Mouse (Mus musculus): ENCODE results near the gene Sgk1. TPM values are rescaled to one million over a fixed set of nuclear protein-coding genes. Genes with fewer than 3 reads are reported as not detected.

Gene Sgk1
- polyA plus RNA-seq, 1 experiment from 2014 or later, result 22.2 TPM

DNA sequence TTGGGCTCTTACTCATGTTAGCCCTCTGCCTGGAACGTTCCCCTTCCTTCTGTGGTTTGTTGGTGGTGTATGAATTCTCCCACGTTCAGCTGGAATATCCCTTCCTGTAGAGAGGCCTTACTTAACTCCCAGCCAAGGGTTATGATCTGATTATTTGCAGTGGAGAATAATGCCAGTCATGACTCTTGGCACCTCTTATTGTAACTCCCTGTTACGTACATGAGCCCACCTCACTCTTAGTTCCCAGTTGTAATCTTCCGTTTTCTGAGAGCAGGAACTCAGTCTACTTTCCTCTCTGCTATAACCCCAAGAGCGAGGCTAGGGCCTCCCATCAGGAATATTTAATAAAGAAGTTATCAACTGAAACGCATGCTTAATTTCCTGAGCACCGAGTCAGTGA, 26.6 kb upstream of the Sgk1 start:
- no peak overlapping the region for H3K4me3 ChIP-seq (ENCODE audit: low read depth, low read length)
- H3K9ac ChIP-seq (ENCODE audit: low read depth, low read length), result no peak overlapping the region
- H3K4me2 ChIP-seq, result no peak overlapping the region
- ATAC-seq (replicated peaks; ENCODE audit: insufficient number of reproducible peaks, low FRiP score, low TSS enrichment), result no peak
- WGBS (ENCODE audit: insufficient replicate concordance), result 81% methylated on average over 7 of the region's 7 CpGs
- no peaks in the 10 kb centered on the region for H3K27me3 ChIP-seq (ENCODE audit: control insufficient read depth, insufficient read depth, low read length)
- no peaks in the 10 kb centered on the region for H3K9me3 ChIP-seq (replicated peaks; ENCODE audit: control insufficient read depth, low read length)
- H3K4me1 ChIP-seq (ENCODE audit: control insufficient read depth, insufficient read depth, low read length), result peaks cover 10% of the 10 kb centered on the region
- no peaks in the 10 kb centered on the region for H3K36me3 ChIP-seq (ENCODE audit: control insufficient read depth, insufficient read depth, low read length)
- no peak overlapping the region for H3K27ac ChIP-seq (ENCODE audit: low read depth, low read length)

DNA sequence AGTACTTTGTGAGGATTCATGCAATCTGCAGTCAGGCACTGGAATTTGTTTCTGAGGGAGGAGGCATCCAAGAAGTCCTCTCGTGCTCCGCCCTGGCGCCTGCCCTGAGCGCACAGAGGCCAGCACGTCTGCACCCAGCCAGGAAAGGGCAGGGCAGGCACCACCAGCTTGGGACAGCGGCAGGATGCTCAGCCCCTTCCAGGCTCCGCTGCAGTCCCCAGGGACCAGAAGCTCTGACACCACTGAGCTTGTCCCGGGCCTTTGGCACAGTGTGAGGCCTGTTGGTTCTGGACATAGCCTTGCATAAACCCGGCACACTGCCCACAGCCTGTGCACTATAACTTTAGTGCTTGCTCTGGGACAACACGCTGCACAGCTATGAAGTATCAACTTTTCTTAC, 24.3 kb upstream of the Sgk1 start:
- H3K27ac ChIP-seq (ENCODE audit: low read depth, low read length), result no peak overlapping the region
- no peak for ATAC-seq (replicated peaks; ENCODE audit: insufficient number of reproducible peaks, low FRiP score, low TSS enrichment)
- no peaks in the 10 kb centered on the region for H3K36me3 ChIP-seq (ENCODE audit: control insufficient read depth, insufficient read depth, low read length)
- no peak overlapping the region for H3K4me2 ChIP-seq
- peaks cover 6% of the 10 kb centered on the region; the same call in 1 of the 2 replicates for H3K4me1 ChIP-seq (ENCODE audit: control insufficient read depth, insufficient read depth, low read length)
- no peaks in the 10 kb centered on the region for H3K9me3 ChIP-seq (replicated peaks; ENCODE audit: control insufficient read depth, low read length)
- 52% methylated on average over 10 of the region's 10 CpGs for WGBS (ENCODE audit: insufficient replicate concordance)
- no peak overlapping the region for H3K9ac ChIP-seq (ENCODE audit: low read depth, low read length)
- H3K4me3 ChIP-seq (ENCODE audit: low read depth, low read length), result no peak overlapping the region
- H3K27me3 ChIP-seq (ENCODE audit: control insufficient read depth, insufficient read depth, low read length), result no peaks in the 10 kb centered on the region

DNA sequence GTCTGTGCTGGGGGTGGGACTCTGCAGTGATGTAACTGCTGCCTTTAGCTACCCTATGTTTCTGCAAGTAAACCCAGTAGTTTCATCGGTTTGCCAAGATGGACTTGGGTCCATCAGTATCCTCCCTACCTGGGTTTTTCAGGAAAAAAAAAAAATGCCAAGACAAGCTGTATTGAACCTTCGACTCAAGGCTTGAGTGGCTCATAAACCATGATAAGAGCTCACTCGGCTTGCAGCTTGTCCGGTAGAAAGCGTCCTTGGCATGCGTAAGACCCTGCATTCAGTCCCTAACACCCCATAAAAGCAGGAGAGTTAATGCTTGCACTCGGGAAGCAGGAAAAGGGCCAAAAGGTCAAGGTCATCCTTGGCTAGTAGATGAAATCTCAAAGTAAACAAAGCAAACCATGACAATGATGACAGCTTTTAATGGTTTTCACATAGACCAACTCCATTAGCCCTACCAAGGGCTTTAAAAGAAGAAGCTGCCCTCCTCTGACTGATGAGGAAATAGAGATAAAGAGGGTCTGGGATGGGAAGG, 23.5 kb upstream of the Sgk1 start:
- Histone ChIP-seq H3K27me3 (ENCODE audit: control insufficient read depth, insufficient read depth, low read length) (no peaks in the 10 kb centered on the region), H3K36me3 (ENCODE audit: control insufficient read depth, insufficient read depth, low read length) (no peaks in the 10 kb centered on the region), H3K9ac (ENCODE audit: low read depth, low read length) (no peak overlapping the region), H3K27ac (ENCODE audit: low read depth, low read length) (no peak overlapping the region), H3K4me2 (no peak overlapping the region), H3K4me3 (ENCODE audit: low read depth, low read length) (no peak overlapping the region), H3K4me1 (ENCODE audit: control insufficient read depth, insufficient read depth, low read length) (peaks cover 6% of the 10 kb centered on the region; the same call in 1 of the 2 replicates), H3K9me3 (replicated peaks; ENCODE audit: control insufficient read depth, low read length) (no peaks in the 10 kb centered on the region)
- no peak for ATAC-seq (replicated peaks; ENCODE audit: insufficient number of reproducible peaks, low FRiP score, low TSS enrichment)
- WGBS (ENCODE audit: insufficient replicate concordance), result 48% methylated on average over 7 of the region's 7 CpGs

DNA sequence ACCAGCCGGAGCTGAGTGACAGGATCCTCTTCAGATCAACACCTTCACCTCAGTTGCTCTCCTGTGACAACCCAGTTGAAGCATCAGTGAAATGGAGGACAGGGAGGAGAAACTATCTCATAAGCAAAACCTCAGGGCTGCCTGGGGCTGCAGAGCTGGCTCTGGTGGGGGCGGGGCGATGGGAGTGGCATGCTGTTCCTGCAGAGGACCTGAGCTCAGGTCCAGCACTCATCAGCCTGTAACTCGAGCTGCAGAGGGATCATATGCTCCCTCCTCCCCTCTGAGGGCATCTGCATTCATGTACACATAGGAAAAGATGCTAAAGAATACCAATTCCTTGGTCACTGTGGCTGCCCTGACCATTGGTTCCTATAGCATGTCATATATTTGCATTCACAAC, 15.5 kb upstream of the Sgk1 start:
- no peaks in the 10 kb centered on the region; the same call in 1 of the 2 replicates for H3K4me1 ChIP-seq (ENCODE audit: control insufficient read depth, insufficient read depth, low read length)
- no peak overlapping the region for H3K27ac ChIP-seq (ENCODE audit: low read depth, low read length)
- no peaks in the 10 kb centered on the region for H3K27me3 ChIP-seq (ENCODE audit: control insufficient read depth, insufficient read depth, low read length)
- H3K9ac ChIP-seq (ENCODE audit: low read depth, low read length), result no peak overlapping the region
- H3K4me3 ChIP-seq (ENCODE audit: low read depth, low read length), result no peak overlapping the region
- no peak overlapping the region for H3K4me2 ChIP-seq
- H3K36me3 ChIP-seq (ENCODE audit: control insufficient read depth, insufficient read depth, low read length), result no peaks in the 10 kb centered on the region
- no peaks in the 10 kb centered on the region for H3K9me3 ChIP-seq (replicated peaks; ENCODE audit: control insufficient read depth, low read length)
- ATAC-seq (replicated peaks; ENCODE audit: insufficient number of reproducible peaks, low FRiP score, low TSS enrichment), result no peak
- WGBS (ENCODE audit: insufficient replicate concordance), result 35% methylated on average over 4 of the region's 4 CpGs

DNA sequence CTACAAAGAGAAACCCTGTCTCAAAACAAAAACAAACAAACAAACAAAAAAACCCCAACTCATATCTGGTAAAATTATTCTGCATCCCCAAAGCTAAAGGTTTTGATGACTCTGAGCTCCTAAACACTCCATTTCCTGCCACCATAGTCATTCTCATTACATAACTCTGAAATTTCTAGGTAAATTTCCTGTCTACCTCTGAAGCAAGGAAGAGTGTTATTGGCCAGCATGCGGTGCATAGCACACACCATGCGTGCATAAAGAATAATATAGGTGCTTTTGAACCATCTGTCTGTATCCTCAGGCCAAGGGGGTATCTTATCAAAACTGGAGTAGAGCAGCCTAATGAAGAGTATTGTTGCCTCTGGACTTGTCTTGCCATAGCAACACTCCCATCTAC, 13.8 kb upstream of the Sgk1 start:
- H3K4me2 ChIP-seq, result no peak overlapping the region
- H3K36me3 ChIP-seq (ENCODE audit: control insufficient read depth, insufficient read depth, low read length), result no peaks in the 10 kb centered on the region
- no peak overlapping the region for H3K4me3 ChIP-seq (ENCODE audit: low read depth, low read length)
- no peak for ATAC-seq (replicated peaks; ENCODE audit: insufficient number of reproducible peaks, low FRiP score, low TSS enrichment)
- H3K27ac ChIP-seq (ENCODE audit: low read depth, low read length), result no peak overlapping the region
- WGBS (ENCODE audit: insufficient replicate concordance), result 78% methylated on average over 2 of the region's 2 CpGs
- no peaks in the 10 kb centered on the region for H3K9me3 ChIP-seq (replicated peaks; ENCODE audit: control insufficient read depth, low read length)
- no peaks in the 10 kb centered on the region; the same call in 1 of the 2 replicates for H3K4me1 ChIP-seq (ENCODE audit: control insufficient read depth, insufficient read depth, low read length)
- no peak overlapping the region for H3K9ac ChIP-seq (ENCODE audit: low read depth, low read length)
- H3K27me3 ChIP-seq (ENCODE audit: control insufficient read depth, insufficient read depth, low read length), result no peaks in the 10 kb centered on the region

DNA sequence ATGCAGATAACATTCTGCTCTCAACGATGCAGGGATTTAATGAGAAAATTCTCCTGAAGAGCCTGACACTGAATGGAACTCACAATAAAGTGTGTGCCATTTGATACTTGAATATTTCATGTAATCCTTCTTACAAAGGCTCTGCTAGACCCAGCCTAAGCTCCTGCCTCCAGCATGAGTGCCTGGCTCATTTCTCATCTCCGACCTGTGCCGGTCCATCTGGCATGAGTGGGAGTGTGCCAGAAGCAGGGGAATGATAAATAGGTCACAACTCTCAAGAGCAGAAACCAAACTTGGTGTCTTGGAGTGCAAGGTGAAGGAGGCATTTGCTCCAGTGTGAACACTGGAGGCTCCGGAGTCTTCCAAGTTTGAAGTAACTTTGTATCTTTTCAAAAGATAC, 13.4 kb upstream of the Sgk1 start:
- no peak overlapping the region for H3K27ac ChIP-seq (ENCODE audit: low read depth, low read length)
- H3K27me3 ChIP-seq (ENCODE audit: control insufficient read depth, insufficient read depth, low read length), result no peaks in the 10 kb centered on the region
- H3K4me1 ChIP-seq (ENCODE audit: control insufficient read depth, insufficient read depth, low read length), result no peaks in the 10 kb centered on the region; the same call in 1 of the 2 replicates
- H3K36me3 ChIP-seq (ENCODE audit: control insufficient read depth, insufficient read depth, low read length), result no peaks in the 10 kb centered on the region
- H3K4me2 ChIP-seq, result no peak overlapping the region
- H3K9me3 ChIP-seq (replicated peaks; ENCODE audit: control insufficient read depth, low read length), result no peaks in the 10 kb centered on the region
- H3K4me3 ChIP-seq (ENCODE audit: low read depth, low read length), result no peak overlapping the region
- WGBS (ENCODE audit: insufficient replicate concordance), result 54% methylated on average over 4 of the region's 4 CpGs
- H3K9ac ChIP-seq (ENCODE audit: low read depth, low read length), result no peak overlapping the region
- ATAC-seq (replicated peaks; ENCODE audit: insufficient number of reproducible peaks, low FRiP score, low TSS enrichment), result no peak

DNA sequence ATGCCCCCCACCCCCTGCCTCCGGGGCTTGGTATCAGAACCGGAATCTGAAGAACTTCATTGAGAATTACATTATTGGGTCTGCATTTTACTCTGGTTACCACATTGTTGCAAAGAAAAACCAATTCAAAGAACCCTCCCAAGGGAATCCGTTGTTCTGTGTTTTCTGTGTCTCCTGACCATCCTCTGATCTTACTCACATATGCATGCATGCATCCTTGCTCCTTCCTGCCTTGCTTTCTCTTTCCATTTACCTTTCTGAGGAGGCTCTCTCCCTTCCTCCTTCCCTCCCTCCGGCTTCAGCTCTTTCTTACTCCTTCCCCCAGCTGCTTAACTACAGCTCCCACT, 174 bp upstream of the Sgk1 start:
- Histone ChIP-seq H3K4me2 (peak overlapping the region; percentile 76), H3K27ac (ENCODE audit: low read depth, low read length) (no peak overlapping the region), H3K9ac (ENCODE audit: low read depth, low read length) (no peak overlapping the region), H3K27me3 (ENCODE audit: control insufficient read depth, insufficient read depth, low read length) (peaks cover 18% of the 10 kb centered on the region), H3K4me1 (ENCODE audit: control insufficient read depth, insufficient read depth, low read length) (no peaks in the 10 kb centered on the region), H3K4me3 (ENCODE audit: low read depth, low read length) (peak overlapping the region; percentile 42), H3K36me3 (ENCODE audit: control insufficient read depth, insufficient read depth, low read length) (no peaks in the 10 kb centered on the region), H3K9me3 (replicated peaks; ENCODE audit: control insufficient read depth, low read length) (no peaks in the 10 kb centered on the region)
- 32% methylated on average over 4 of the region's 4 CpGs for WGBS (ENCODE audit: insufficient replicate concordance)
- ATAC-seq (replicated peaks; ENCODE audit: insufficient number of reproducible peaks, low FRiP score, low TSS enrichment), result no peak

DNA sequence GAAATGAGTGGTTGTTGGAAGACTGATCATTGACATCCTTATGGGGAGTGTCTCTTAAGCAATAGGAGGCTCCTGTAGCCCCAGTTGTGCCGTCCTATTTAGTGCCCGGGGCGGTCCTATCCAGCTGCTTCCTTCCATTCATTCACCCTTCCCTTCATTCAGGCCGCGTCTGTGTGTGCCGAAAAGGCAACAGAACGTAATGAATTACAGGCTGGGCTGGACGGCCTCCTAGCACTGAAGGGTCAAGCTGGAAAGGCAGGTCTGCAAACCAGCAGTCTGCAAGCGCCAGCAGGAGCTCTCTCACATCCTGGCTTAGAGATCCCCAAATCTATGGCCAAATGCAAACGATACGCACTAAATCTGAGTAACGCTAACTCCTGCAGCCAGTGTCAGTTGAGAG, 1.6 kb downstream of the Sgk1 start:
- no peak overlapping the region for H3K4me3 ChIP-seq (ENCODE audit: low read depth, low read length)
- no peak overlapping the region for H3K9ac ChIP-seq (ENCODE audit: low read depth, low read length)

DNA sequence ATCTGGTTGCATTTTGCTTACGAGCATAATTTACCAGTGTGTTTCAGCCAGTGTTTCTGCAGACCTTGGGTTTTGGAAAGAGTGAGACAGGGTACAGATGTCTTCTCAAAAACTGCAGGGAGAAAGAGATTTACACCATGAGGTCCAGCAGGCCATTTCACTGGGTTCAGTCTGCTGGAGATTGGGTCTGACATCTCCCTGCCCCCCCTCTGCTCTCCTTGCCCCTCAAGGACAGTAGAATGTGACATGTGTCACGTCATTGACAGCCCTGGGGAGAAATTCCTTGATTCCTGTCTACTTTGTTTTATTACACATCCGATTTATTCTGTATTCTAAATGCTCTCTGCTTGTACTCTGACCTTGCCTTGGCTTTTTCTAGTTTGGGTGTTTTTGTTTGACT, 2.5 kb downstream of the Sgk1 start:
- H3K4me3 ChIP-seq (ENCODE audit: low read depth, low read length), result no peak overlapping the region
- H3K27me3 ChIP-seq (ENCODE audit: control insufficient read depth, insufficient read depth, low read length), result peaks cover 18% of the 10 kb centered on the region
- no peaks in the 10 kb centered on the region for H3K9me3 ChIP-seq (replicated peaks; ENCODE audit: control insufficient read depth, low read length)
- H3K4me2 ChIP-seq, result no peak overlapping the region
- WGBS (ENCODE audit: insufficient replicate concordance), result 64% methylated on average over 3 of the region's 3 CpGs
- H3K36me3 ChIP-seq (ENCODE audit: control insufficient read depth, insufficient read depth, low read length), result no peaks in the 10 kb centered on the region
- H3K27ac ChIP-seq (ENCODE audit: low read depth, low read length), result no peak overlapping the region
- no peak overlapping the region for H3K9ac ChIP-seq (ENCODE audit: low read depth, low read length)
- no peaks in the 10 kb centered on the region for H3K4me1 ChIP-seq (ENCODE audit: control insufficient read depth, insufficient read depth, low read length)
- ATAC-seq (replicated peaks; ENCODE audit: insufficient number of reproducible peaks, low FRiP score, low TSS enrichment), result no peak

More for the DNA sequence above, 1.6 kb downstream of the Sgk1 start:
- Histone ChIP-seq H3K27ac (ENCODE audit: low read depth, low read length) (no peak overlapping the region), H3K4me2 (no peak overlapping the region), H3K36me3 (ENCODE audit: control insufficient read depth, insufficient read depth, low read length) (no peaks in the 10 kb centered on the region), H3K4me1 (ENCODE audit: control insufficient read depth, insufficient read depth, low read length) (no peaks in the 10 kb centered on the region), H3K9me3 (replicated peaks; ENCODE audit: control insufficient read depth, low read length) (no peaks in the 10 kb centered on the region), H3K27me3 (ENCODE audit: control insufficient read depth, insufficient read depth, low read length) (peaks cover 18% of the 10 kb centered on the region)
- ATAC-seq (replicated peaks; ENCODE audit: insufficient number of reproducible peaks, low FRiP score, low TSS enrichment), result no peak
- WGBS (ENCODE audit: insufficient replicate concordance), result 7% methylated on average over 12 of the region's 12 CpGs
